Mouse (Mus musculus) heart, postnatal 0 days (tissue): ENCODE data around the gene Tmco4. TPM values are rescaled to one million over a fixed set of nuclear protein-coding genes. Genes with fewer than 3 reads are reported as not detected.

Experiments
- ATAC-seq: fragments of 200-750 bp; cut with Nextera tagmentation; 2 replicates; pipeline ENCODE4 v1.8.0; 2017; ENCODE audit warnings: low read depth, moderate number of reproducible peaks, moderate library complexity; ENCODE audit not compliant: insufficient read depth
- DNase-seq: peaks from one replicate; pipeline ENCODE4 v3.0.0-alpha.2; 2016; ENCODE audit warnings: low spot score
- H3K27ac ChIP-seq: fragments of 300-500 bp; sonication (generic); 2 replicates; pipeline ENCODE4 v1.5.1; 2014; ENCODE audit warnings: low read depth, mild to moderate bottlenecking
- H3K27me3 ChIP-seq: fragments of 300-500 bp; sonication (generic); 2 replicates; pipeline ENCODE4 v1.6.1; 2014; ENCODE audit warnings: low read length, mixed read lengths; ENCODE audit not compliant: control insufficient read depth, insufficient read depth
- H3K36me3 ChIP-seq: fragments of 300-500 bp; sonication (generic); replicated peaks from 2 replicates; pipeline ENCODE4 v1.6.1; 2014; ENCODE audit warnings: low read length, mixed read lengths; ENCODE audit not compliant: control insufficient read depth, insufficient read depth
- H3K4me1 ChIP-seq: fragments of 300-500 bp; sonication (generic); 2 replicates; pipeline ENCODE4 v1.6.1; 2014; ENCODE audit warnings: antibody characterized with exemption; ENCODE audit not compliant: control insufficient read depth, insufficient read depth
- H3K4me2 ChIP-seq: fragments of 300-500 bp; sonication (generic); 2 replicates; pipeline ENCODE4 v1.6.1; 2014; ENCODE audit warnings: low read depth, mild to moderate bottlenecking, low read length, moderate library complexity
- H3K4me3 ChIP-seq: fragments of 300-500 bp; sonication (generic); 2 replicates; pipeline ENCODE4 v1.5.1; 2014; ENCODE audit warnings: low read depth, low read length
- H3K9ac ChIP-seq: fragments of 300-500 bp; sonication (generic); replicated peaks from 2 replicates; pipeline ENCODE4 v1.6.1; 2014; ENCODE audit warnings: low read depth, low read length, mixed read lengths
- H3K9me3 ChIP-seq: fragments of 300-500 bp; sonication (generic); replicated peaks from 2 replicates; pipeline ENCODE4 v1.6.1; 2016; ENCODE audit warnings: low read length; ENCODE audit not compliant: control insufficient read depth
- CTCF ChIP-seq: IDR thresholded peaks from 2 replicates; pipeline ENCODE4 v1.5.1; 2016; ENCODE audit warnings: antibody characterized with exemption, control low read depth, low read depth
- EP300 ChIP-seq: IDR thresholded peaks from 2 replicates; pipeline ENCODE4 v1.6.1; 2016; ENCODE audit warnings: antibody characterized with exemption, low read depth
- WGBS: fragments of 180-500 bp; shearing (Covaris S2); extraction: QIAGEN DNeasy Blood & Tissue Kit; methylation state at CpG from one replicate; pipeline ENCODE4 v1.1.7; 2014; 5-methylcytosine and 5-hydroxymethylcytosine counted together
- polyA plus RNA-seq: library from polyadenylated mRNA; unstranded; fragments of >200 nt; fragmentation: Nextera tagmentation; extraction: Ambion mirVana; gene quantifications from 2 replicates; pipeline ENCODE4 v1.2.1, GENCODE M21; 2015
- total RNA-seq: library from RNA; depleted of rRNA; stranded (reverse); fragments of >200 nt; gene quantifications from 2 replicates; pipeline ENCODE4 v1.2.3, GENCODE M21; 2014; ENCODE audit warnings: low replicate concordance

Gene Tmco4
- total and polyA plus RNA-seq, 2 experiments from 2014 or later: 7.7 to 16.9 TPM

GRCm38 (mm10) chr4:139034540-139034939, 61.9 kb downstream of the Tmco4 start:
- DNase-seq: peak; percentile 25
- WGBS: 55% methylated on average over 4 of the region's 4 CpGs

GRCm38 (mm10) chr4:139034942-139035341, 62.3 kb downstream of the Tmco4 start:
- no peak for ATAC-seq
- H3K4me2 ChIP-seq: no peak overlapping the region
- TF ChIP-seq EP300: no peak
- no peaks in the 10 kb centered on the region for H3K27me3 ChIP-seq
- DNase-seq: no peak
- H3K9ac ChIP-seq: no peak overlapping the region
- no peaks in the 10 kb centered on the region for H3K9me3 ChIP-seq
- WGBS: 89% methylated on average over 3 of the region's 3 CpGs
- H3K4me1 ChIP-seq: peaks cover 34% of the 10 kb centered on the region
- no peak overlapping the region for H3K4me3 ChIP-seq
- 0 out of 2 replicates have a peak, but pooled peaks cover 4% of the 10 kb centered on the region for H3K36me3 ChIP-seq
- no peak overlapping the region for H3K27ac ChIP-seq

More at GRCm38 (mm10) chr4:139034540-139034939, 61.9 kb downstream of the Tmco4 start:
- no peaks in the 10 kb centered on the region for H3K27me3 ChIP-seq
- H3K9ac ChIP-seq: no peak overlapping the region
- H3K4me1 ChIP-seq: peaks cover 34% of the 10 kb centered on the region
- H3K27ac ChIP-seq: no peak overlapping the region
- TF ChIP-seq CTCF (peak; percentile 55), EP300 (no peak)
- no peak overlapping the region for H3K4me3 ChIP-seq
- no peaks in the 10 kb centered on the region for H3K9me3 ChIP-seq
- no peak for ATAC-seq
- no peak overlapping the region for H3K4me2 ChIP-seq
- 0 out of 2 replicates have a peak, but pooled peaks cover 6% of the 10 kb centered on the region for H3K36me3 ChIP-seq

GRCm38 (mm10) chr4:139035799-139036198, 63.1 kb downstream of the Tmco4 start:
- no peak overlapping the region for H3K4me2 ChIP-seq
- H3K36me3 ChIP-seq: no peaks in the 10 kb centered on the region
- DNase-seq (no peak), ATAC-seq (peak; percentile 8; the same call in 1 of the 2 replicates)
- no peak overlapping the region; the same call in 1 of the 2 replicates for H3K27ac ChIP-seq
- no peak overlapping the region for H3K4me3 ChIP-seq
- no peaks in the 10 kb centered on the region for H3K27me3 ChIP-seq
- no peak for TF ChIP-seq CTCF
- no peak for TF ChIP-seq EP300
- peaks cover 34% of the 10 kb centered on the region for H3K4me1 ChIP-seq
- no peak overlapping the region for H3K9ac ChIP-seq
- WGBS: 59% methylated on average over 3 of the region's 3 CpGs
- H3K9me3 ChIP-seq: no peaks in the 10 kb centered on the region

GRCm38 (mm10) chr4:139037795-139038607, 65.3 kb downstream of the Tmco4 start:
- WGBS: 58% methylated on average over 17 of the region's 17 CpGs
- TF ChIP-seq EP300 (no peak), CTCF (no peak)
- no peaks in the 10 kb centered on the region for H3K36me3 ChIP-seq
- H3K9me3 ChIP-seq: no peaks in the 10 kb centered on the region
- DNase-seq (no peak), ATAC-seq (no peak)
- no peak overlapping the region for H3K4me2 ChIP-seq
- no peak overlapping the region for H3K9ac ChIP-seq
- H3K4me3 ChIP-seq: no peak overlapping the region
- H3K4me1 ChIP-seq: peaks cover 32% of the 10 kb centered on the region
- no peaks in the 10 kb centered on the region for H3K27me3 ChIP-seq
- H3K27ac ChIP-seq: no peak overlapping the region

- no peak overlapping the region for H3K27ac ChIP-seq
- WGBS: 24% methylated on average over 10 of the region's 10 CpGs
- H3K27me3 ChIP-seq: no peaks in the 10 kb centered on the region
- 0 out of 2 replicates have a peak, but pooled peaks cover 5% of the 10 kb centered on the region for H3K9me3 ChIP-seq
- no peak overlapping the region for H3K4me2 ChIP-seq
- no peak for ATAC-seq
- no peak for DNase-seq
- H3K9ac ChIP-seq: no peak overlapping the region
- no peak overlapping the region for H3K4me3 ChIP-seq
- no peak for TF ChIP-seq CTCF
- H3K36me3 ChIP-seq: no peaks in the 10 kb centered on the region
- peaks cover 18% of the 10 kb centered on the region for H3K4me1 ChIP-seq
Observed at GRCm38 (mm10) chr4:139040084-139040839, 67.6 kb downstream of the Tmco4 start.
